Mouse (Mus musculus) neural tube, embryonic 13.5 days (tissue): ENCODE measurements around the gene Rgs21. TPM values are rescaled to one million over a fixed set of nuclear protein-coding genes. Genes with fewer than 3 reads are reported as not detected.

Source experiments
- ATAC-seq: fragments of 200-750 bp; cut with Nextera tagmentation; 2 replicates; pipeline ENCODE4 v1.8.0; 2017; ENCODE audit warnings: low read depth, mild to moderate bottlenecking, moderate TSS enrichment, moderate library complexity
- H3K27ac ChIP-seq: fragments of 300-500 bp; sonication (generic); replicated peaks from 2 replicates; pipeline ENCODE4 v1.5.1; 2015; ENCODE audit warnings: moderate library complexity, mild to moderate bottlenecking, inconsistent platforms
- H3K27me3 ChIP-seq: fragments of 300-500 bp; sonication (generic); 2 replicates; pipeline ENCODE4 v1.6.1; 2015; ENCODE audit warnings: mild to moderate bottlenecking, inconsistent platforms
- H3K36me3 ChIP-seq: fragments of 300-500 bp; sonication (generic); 2 replicates; pipeline ENCODE4 v1.6.1; 2015; ENCODE audit warnings: mild to moderate bottlenecking, inconsistent platforms
- H3K4me1 ChIP-seq: fragments of 300-500 bp; sonication (generic); replicated peaks from 2 replicates; pipeline ENCODE4 v1.6.1; 2015; ENCODE audit warnings: inconsistent platforms
- H3K4me2 ChIP-seq: fragments of 300-500 bp; sonication (generic); 2 replicates; pipeline ENCODE4 v1.6.1; 2015; ENCODE audit warnings: inconsistent platforms, mild to moderate bottlenecking, moderate library complexity
- H3K4me3 ChIP-seq: fragments of 300-500 bp; sonication (generic); 2 replicates; pipeline ENCODE4 v1.5.1; 2015; ENCODE audit warnings: mild to moderate bottlenecking, inconsistent platforms
- H3K9ac ChIP-seq: fragments of 300-500 bp; sonication (generic); 2 replicates; pipeline ENCODE4 v1.6.1; 2015; ENCODE audit warnings: moderate library complexity, mild to moderate bottlenecking, inconsistent platforms
- H3K9me3 ChIP-seq: fragments of 300-500 bp; sonication (generic); 2 replicates; pipeline ENCODE4 v1.6.1; 2016; ENCODE audit warnings: inconsistent platforms
- WGBS: fragments of 180-500 bp; shearing (Covaris S2); methylation state at CpG from one replicate; pipeline ENCODE4 v1.1.7; 2015; 5-methylcytosine and 5-hydroxymethylcytosine counted together
- polyA plus RNA-seq: library from polyadenylated mRNA; unstranded; fragments of >200 nt; fragmentation: Nextera tagmentation; extraction: Ambion mirVana; gene quantifications from 2 replicates; pipeline ENCODE4 v1.2.1, GENCODE M21; 2015

Rgs21 gene
- not detected in 2 replicates for polyA plus RNA-seq

- H3K9ac ChIP-seq, result no peak within 1 kb of the TSS
- 67% methylated on average over 3 of the region's 3 CpGs for WGBS
- no peak within 1 kb of the TSS for H3K4me3 ChIP-seq
- H3K27ac ChIP-seq, result no peak within 1 kb of the TSS
- no peaks in the 10 kb centered on the region for H3K9me3 ChIP-seq
- no peaks in the 10 kb centered on the region for H3K36me3 ChIP-seq
- H3K27me3 ChIP-seq, result no peaks in the 10 kb centered on the region
- no peak within 1 kb of the TSS for H3K4me2 ChIP-seq
- no peaks in the 10 kb centered on the region for H3K4me1 ChIP-seq
- ATAC-seq, result no peak
Measured at GRCm38 (mm10) chr1:144567567-144567966, at the start of gene Rgs21. Rgs21 (minus strand) TSS chr1:144567667.

- Histone ChIP-seq H3K27me3 (no peaks in the 10 kb centered on the region), H3K4me1 (no peaks in the 10 kb centered on the region), H3K36me3 (no peaks in the 10 kb centered on the region), H3K9ac (no peak overlapping the region), H3K4me3 (no peak overlapping the region), H3K9me3 (no peaks in the 10 kb centered on the region), H3K4me2 (no peak overlapping the region), H3K27ac (no peak overlapping the region)
- 91% methylated on average over 1 of the region's 1 CpGs for WGBS
- ATAC-seq, result no peak
Measured at GRCm38 (mm10) chr1:144604071-144604470, 36.6 kb upstream of the Rgs21 start.

DNA sequence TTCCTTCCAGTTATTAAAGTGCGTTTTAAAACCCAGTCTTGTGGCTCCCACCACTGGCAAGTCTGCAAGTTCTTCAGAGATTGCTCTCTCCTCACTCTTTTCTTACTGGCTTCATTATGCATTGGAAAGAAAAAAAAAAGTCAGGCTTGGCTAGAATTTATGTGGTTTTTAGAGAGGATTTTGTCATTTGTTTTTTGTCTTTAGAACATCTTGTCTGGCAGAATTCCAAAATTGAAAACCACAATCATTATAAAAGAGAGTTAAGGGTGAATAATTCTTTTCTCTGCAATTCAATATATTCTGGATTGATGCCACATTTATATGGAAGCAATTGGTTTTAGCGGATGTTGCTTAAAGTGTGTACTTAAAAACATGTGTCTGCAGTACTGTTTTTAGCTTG lies 35.5 kb upstream of the Rgs21 start:
- Histone ChIP-seq H3K9ac (no peak overlapping the region), H3K4me1 (no peaks in the 10 kb centered on the region), H3K27ac (no peak overlapping the region), H3K36me3 (no peaks in the 10 kb centered on the region), H3K27me3 (no peaks in the 10 kb centered on the region), H3K4me2 (no peak overlapping the region), H3K9me3 (no peaks in the 10 kb centered on the region), H3K4me3 (no peak overlapping the region)
- WGBS, result 85% methylated on average over 2 of the region's 2 CpGs
- ATAC-seq, result no peak

- 82% methylated on average over 1 of the region's 1 CpGs for WGBS
- ATAC-seq, result no peak
- Histone ChIP-seq H3K27ac (no peak overlapping the region), H3K27me3 (no peaks in the 10 kb centered on the region), H3K4me3 (no peak overlapping the region), H3K9me3 (no peaks in the 10 kb centered on the region), H3K4me2 (no peak overlapping the region), H3K9ac (no peak overlapping the region), H3K4me1 (no peaks in the 10 kb centered on the region), H3K36me3 (no peaks in the 10 kb centered on the region)
Measured at GRCm38 (mm10) chr1:144579321-144579720, 11.9 kb upstream of the Rgs21 start.

GRCm38 (mm10) chr1:144572972-144573371 lies 5.5 kb upstream of the Rgs21 start:
- H3K4me3 ChIP-seq, result no peak overlapping the region
- no peak overlapping the region for H3K9ac ChIP-seq
- no peaks in the 10 kb centered on the region for H3K9me3 ChIP-seq
- no peaks in the 10 kb centered on the region for H3K27me3 ChIP-seq
- no peaks in the 10 kb centered on the region for H3K4me1 ChIP-seq
- no peak for ATAC-seq
- no peaks in the 10 kb centered on the region for H3K36me3 ChIP-seq
- no peak overlapping the region for H3K27ac ChIP-seq
- no peak overlapping the region for H3K4me2 ChIP-seq
- WGBS, result 93% methylated on average over 2 of the region's 2 CpGs

DNA sequence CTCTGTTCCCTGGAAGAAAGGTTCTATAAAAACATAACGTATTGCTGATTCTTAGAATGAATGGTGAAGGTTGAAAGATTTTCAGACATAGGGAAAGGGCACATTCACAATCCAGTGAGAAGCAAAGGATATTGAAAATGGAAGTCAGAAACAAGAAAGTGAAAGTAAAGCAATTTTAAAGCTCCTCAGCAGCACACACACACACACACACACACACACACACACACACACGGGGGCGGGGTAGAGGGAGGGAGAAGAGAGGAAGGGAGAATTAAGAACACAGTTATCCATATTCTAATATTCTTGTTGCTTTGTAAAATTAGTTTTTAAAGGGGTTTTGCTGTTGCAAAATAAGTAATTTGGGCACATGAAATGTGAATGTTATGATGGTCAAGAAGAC lies 2.4 kb upstream of the Rgs21 start:
- Histone ChIP-seq H3K36me3 (no peaks in the 10 kb centered on the region), H3K9ac (no peak overlapping the region), H3K27me3 (no peaks in the 10 kb centered on the region), H3K9me3 (no peaks in the 10 kb centered on the region), H3K4me1 (no peaks in the 10 kb centered on the region), H3K27ac (no peak overlapping the region), H3K4me2 (no peak overlapping the region), H3K4me3 (no peak overlapping the region)
- ATAC-seq, result no peak
- 85% methylated on average over 3 of the region's 3 CpGs for WGBS

DNA sequence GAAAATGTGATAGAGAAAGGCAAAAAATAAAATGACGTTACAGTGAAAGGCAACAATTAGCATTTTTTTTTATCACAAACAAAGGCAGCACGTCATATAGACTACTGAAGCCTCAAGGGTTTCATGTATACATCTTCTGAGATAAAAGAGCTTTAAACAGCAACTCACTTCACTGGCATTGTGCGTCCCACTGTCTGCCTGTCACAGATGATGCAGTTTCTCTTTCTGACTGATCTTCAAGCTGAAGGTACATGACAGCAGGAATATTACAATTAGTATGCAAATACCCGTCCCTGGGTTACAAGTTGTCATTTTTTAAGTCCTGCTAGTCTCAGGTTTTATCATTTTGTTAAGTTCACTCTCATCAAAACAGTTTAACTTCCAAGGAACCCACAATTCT lies 22.3 kb downstream of the Rgs21 start:
- H3K4me1 ChIP-seq, result no peaks in the 10 kb centered on the region
- no peak overlapping the region for H3K4me3 ChIP-seq
- H3K9ac ChIP-seq, result no peak overlapping the region
- 72% methylated on average over 4 of the region's 4 CpGs for WGBS
- no peak overlapping the region for H3K27ac ChIP-seq
- H3K27me3 ChIP-seq, result no peaks in the 10 kb centered on the region
- H3K36me3 ChIP-seq, result no peaks in the 10 kb centered on the region
- H3K9me3 ChIP-seq, result no peaks in the 10 kb centered on the region
- no peak for ATAC-seq
- no peak overlapping the region for H3K4me2 ChIP-seq

DNA sequence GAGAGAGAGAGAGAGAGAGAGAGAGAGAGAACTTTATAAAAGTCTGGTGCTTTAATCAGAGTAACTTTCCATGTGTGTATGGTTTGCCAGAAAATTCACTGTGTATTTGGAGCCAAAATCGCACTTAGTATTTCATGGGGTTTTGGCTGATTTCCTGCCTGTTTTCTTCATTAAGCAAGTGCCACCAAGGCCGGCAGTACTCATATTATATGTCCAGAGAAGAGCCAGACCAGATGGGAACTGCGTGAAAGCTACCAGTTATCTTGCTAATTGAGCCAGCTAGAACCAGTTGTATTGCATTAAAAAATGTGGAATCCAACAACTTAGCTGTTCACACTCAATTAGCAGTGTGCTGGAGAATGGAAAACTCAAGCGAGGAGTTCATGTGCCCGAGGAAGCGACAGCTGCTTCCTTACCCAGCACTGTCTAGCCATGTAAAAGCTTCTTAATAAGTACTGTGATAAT lies 22.9 kb downstream of the Rgs21 start:
- ATAC-seq, result no peak
- Histone ChIP-seq H3K9ac (no peak overlapping the region), H3K4me1 (no peaks in the 10 kb centered on the region), H3K9me3 (no peaks in the 10 kb centered on the region), H3K27ac (no peak overlapping the region), H3K4me3 (no peak overlapping the region), H3K4me2 (no peak overlapping the region), H3K27me3 (no peaks in the 10 kb centered on the region), H3K36me3 (no peaks in the 10 kb centered on the region)
- WGBS, result 69% methylated on average over 6 of the region's 6 CpGs

- Histone ChIP-seq H3K9me3 (no peaks in the 10 kb centered on the region), H3K27ac (no peak overlapping the region), H3K36me3 (no peaks in the 10 kb centered on the region), H3K27me3 (no peaks in the 10 kb centered on the region), H3K4me2 (no peak overlapping the region), H3K4me3 (no peak overlapping the region), H3K4me1 (no peaks in the 10 kb centered on the region), H3K9ac (no peak overlapping the region)
- WGBS, result 94% methylated on average over 1 of the region's 1 CpGs
- no peak for ATAC-seq
Measured at GRCm38 (mm10) chr1:144531746-144532145, 35.7 kb downstream of the Rgs21 start.

- Histone ChIP-seq H3K27ac (no peak overlapping the region), H3K27me3 (no peaks in the 10 kb centered on the region), H3K36me3 (no peaks in the 10 kb centered on the region), H3K4me1 (no peaks in the 10 kb centered on the region), H3K4me3 (no peak overlapping the region), H3K4me2 (no peak overlapping the region), H3K9ac (no peak overlapping the region), H3K9me3 (no peaks in the 10 kb centered on the region)
- no peak for ATAC-seq
- WGBS, result 85% methylated on average over 5 of the region's 5 CpGs
Measured at GRCm38 (mm10) chr1:144517878-144518426, 49.5 kb downstream of the Rgs21 start.

- H3K4me1 ChIP-seq, result 0 out of 2 replicates have a peak, but pooled peaks cover 2% of the 10 kb centered on the region
- ATAC-seq, result no peak
- H3K4me2 ChIP-seq, result no peak overlapping the region
- no peak overlapping the region for H3K9ac ChIP-seq
- WGBS, result 81% methylated on average over 1 of the region's 1 CpGs
- H3K9me3 ChIP-seq, result no peaks in the 10 kb centered on the region
- H3K27me3 ChIP-seq, result no peaks in the 10 kb centered on the region
- no peak overlapping the region for H3K27ac ChIP-seq
- H3K4me3 ChIP-seq, result no peak overlapping the region
- no peaks in the 10 kb centered on the region for H3K36me3 ChIP-seq
Measured at GRCm38 (mm10) chr1:144502241-144502640, 65.2 kb downstream of the Rgs21 start.

GRCm38 (mm10) chr1:144500423-144500822 lies 67.0 kb downstream of the Rgs21 start:
- Histone ChIP-seq H3K4me2 (no peak overlapping the region), H3K4me1 (0 out of 2 replicates have a peak, but pooled peaks cover 2% of the 10 kb centered on the region), H3K27ac (no peak overlapping the region), H3K4me3 (no peak overlapping the region), H3K36me3 (no peaks in the 10 kb centered on the region), H3K9me3 (no peaks in the 10 kb centered on the region), H3K27me3 (no peaks in the 10 kb centered on the region), H3K9ac (no peak overlapping the region)
- no peak for ATAC-seq
- WGBS, result 95% methylated on average over 4 of the region's 4 CpGs

DNA sequence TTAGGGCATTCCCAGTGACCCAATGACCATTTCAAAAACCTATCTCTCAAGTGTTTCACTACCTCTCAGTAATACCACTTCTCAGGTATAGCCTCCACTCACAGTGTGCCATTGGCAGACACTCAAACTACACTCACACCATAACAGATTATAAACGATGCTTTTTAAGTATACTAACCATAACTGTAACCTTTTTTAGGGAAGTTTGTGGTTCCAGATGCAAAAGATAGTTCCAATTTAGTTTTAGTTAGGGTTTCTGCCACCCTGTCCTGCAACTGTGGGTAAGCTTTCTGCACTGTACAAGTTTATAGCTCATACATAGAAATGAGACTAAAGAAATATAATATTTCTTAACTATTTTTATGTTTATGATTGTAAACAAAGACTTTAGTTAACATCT lies 67.7 kb downstream of the Rgs21 start:
- Histone ChIP-seq H3K4me1 (0 out of 2 replicates have a peak, but pooled peaks cover 2% of the 10 kb centered on the region), H3K4me3 (no peak overlapping the region), H3K9ac (no peak overlapping the region), H3K4me2 (no peak overlapping the region), H3K27ac (no peak overlapping the region), H3K36me3 (no peaks in the 10 kb centered on the region), H3K9me3 (no peaks in the 10 kb centered on the region), H3K27me3 (no peaks in the 10 kb centered on the region)
- 80% methylated on average over 1 of the region's 1 CpGs for WGBS
- ATAC-seq, result no peak
